Mouse (Mus musculus) forebrain, embryonic 15.5 days (tissue): ENCODE data around the gene Tmprss2. TPM values are rescaled to one million over a fixed set of nuclear protein-coding genes. Genes with fewer than 3 reads are reported as not detected.

Experiments used
- ATAC-seq: fragments of 200-750 bp; cut with Nextera tagmentation; replicated peaks from 2 replicates; pipeline ENCODE4 v1.8.0; 2017; ENCODE audit warnings: mild to moderate bottlenecking, moderate TSS enrichment, moderate library complexity
- H3K27ac ChIP-seq: fragments of 300-500 bp; sonication (generic); replicated peaks from 2 replicates; pipeline ENCODE4 v1.5.1; 2015; ENCODE audit warnings: mild to moderate bottlenecking, inconsistent platforms
- H3K27me3 ChIP-seq: fragments of 300-500 bp; sonication (generic); 2 replicates; pipeline ENCODE4 v1.6.1; 2015; ENCODE audit warnings: inconsistent platforms
- H3K36me3 ChIP-seq: fragments of 300-500 bp; sonication (generic); 2 replicates; pipeline ENCODE4 v1.6.1; 2015; ENCODE audit warnings: mild to moderate bottlenecking, inconsistent platforms
- H3K4me1 ChIP-seq: fragments of 300-500 bp; sonication (generic); 2 replicates; pipeline ENCODE4 v1.6.1; 2015; ENCODE audit warnings: inconsistent platforms
- H3K4me2 ChIP-seq: fragments of 300-500 bp; sonication (generic); replicated peaks from 2 replicates; pipeline ENCODE4 v1.6.1; 2015; ENCODE audit warnings: mild to moderate bottlenecking, inconsistent platforms
- H3K4me3 ChIP-seq: fragments of 300-500 bp; sonication (generic); 2 replicates; pipeline ENCODE4 v1.5.1; 2015; ENCODE audit warnings: mild to moderate bottlenecking, inconsistent platforms
- H3K9ac ChIP-seq: fragments of 300-500 bp; sonication (generic); replicated peaks from 2 replicates; pipeline ENCODE4 v1.6.1; 2015; ENCODE audit warnings: mild to moderate bottlenecking, inconsistent platforms
- H3K9me3 ChIP-seq: fragments of 300-500 bp; sonication (generic); 2 replicates; pipeline ENCODE4 v1.6.1; 2016; ENCODE audit warnings: inconsistent platforms
- WGBS: fragments of 180-500 bp; shearing (Covaris S2); methylation state at CpG from one replicate; pipeline ENCODE4 v1.1.7; 2015; ENCODE audit warnings: mixed read lengths; 5-methylcytosine and 5-hydroxymethylcytosine counted together
- polyA plus RNA-seq: library from polyadenylated mRNA; unstranded; fragments of >200 nt; fragmentation: Nextera tagmentation; extraction: Ambion mirVana; gene quantifications from 2 replicates; pipeline ENCODE4 v1.2.1, GENCODE M21; 2015

Gene Tmprss2
- polyA plus RNA-seq, 1 experiment from 2014 or later: not detected

DNA sequence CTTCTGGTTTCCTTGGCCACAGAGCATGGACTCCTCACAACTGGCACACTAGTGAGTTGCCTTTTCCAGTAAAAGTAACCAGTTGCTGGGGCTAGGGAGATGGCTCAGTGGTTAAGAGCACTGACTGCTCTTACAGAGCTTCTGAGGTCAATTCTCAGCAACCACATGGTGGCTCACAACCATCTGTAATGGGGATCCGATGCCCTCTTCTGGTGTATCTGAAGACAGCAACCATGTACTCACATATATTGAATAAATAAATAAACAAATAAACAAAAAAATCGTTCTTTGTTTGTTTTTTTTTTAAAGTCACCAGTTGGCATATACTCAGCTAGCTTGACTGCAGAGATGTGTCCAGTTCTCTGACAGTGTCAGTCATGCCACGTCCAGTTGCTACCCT is 94.7 kb downstream of the Tmprss2 start:
- Histone ChIP-seq H3K4me1 (no peaks in the 10 kb centered on the region), H3K27ac (no peak overlapping the region), H3K4me2 (no peak overlapping the region), H3K9me3 (no peaks in the 10 kb centered on the region), H3K36me3 (no peaks in the 10 kb centered on the region), H3K9ac (no peak overlapping the region), H3K27me3 (no peaks in the 10 kb centered on the region), H3K4me3 (no peak overlapping the region)
- 74% methylated on average over 3 of the region's 3 CpGs for WGBS
- ATAC-seq: no peak

Other genes starting within 250 kb of the Tmprss2 start
- 0.43 TPM in 1 of 2 replicates, not detected in the other for gene Mx1, start 148.3 kb downstream of the Tmprss2 start, polyA plus RNA-seq
- gene Fam3b, start 96.4 kb downstream of the Tmprss2 start, polyA plus RNA-seq: not detected in 2 replicates
- gene Ripk4, start 152.6 kb upstream of the Tmprss2 start, polyA plus RNA-seq: 0.99 and 1.2 TPM in 2 replicates
- 16.3 TPM in 2 replicates for gene Prdm15, start 240.7 kb upstream of the Tmprss2 start, polyA plus RNA-seq